Mouse (Mus musculus) liver, postnatal 0 days (tissue): ENCODE results near the gene Ntng1. TPM values are rescaled to one million over a fixed set of nuclear protein-coding genes. Genes with fewer than 3 reads are reported as not detected.

Experiments
- ATAC-seq: fragments of 200-750 bp; cut with Nextera tagmentation; 2 replicates; pipeline ENCODE4 v1.8.0; 2017; ENCODE audit warnings: mild to moderate bottlenecking, moderate library complexity
- DNase-seq: peaks from one replicate; pipeline ENCODE4 v3.0.0-alpha.2; 2016
- H3K27ac ChIP-seq: fragments of 300-500 bp; sonication (generic); 2 replicates; pipeline ENCODE4 v1.5.1; 2014; ENCODE audit warnings: antibody characterized with exemption, moderate library complexity, mild to moderate bottlenecking, low read depth
- H3K27me3 ChIP-seq: fragments of 300-500 bp; sonication (generic); 2 replicates; pipeline ENCODE4 v1.6.1; 2014; ENCODE audit warnings: low read length, control low read depth, mixed read lengths; ENCODE audit not compliant: insufficient read depth
- H3K36me3 ChIP-seq: fragments of 300-500 bp; sonication (generic); replicated peaks from 2 replicates; pipeline ENCODE4 v1.6.1; 2014; ENCODE audit warnings: mild to moderate bottlenecking, control low read depth, low read length, moderate library complexity, mixed read lengths; ENCODE audit not compliant: insufficient read depth
- H3K4me1 ChIP-seq: fragments of 300-500 bp; sonication (generic); 2 replicates; pipeline ENCODE4 v1.6.1; 2014; ENCODE audit warnings: antibody characterized with exemption, mild to moderate bottlenecking, control low read depth; ENCODE audit not compliant: insufficient read depth
- H3K4me2 ChIP-seq: fragments of 300-500 bp; sonication (generic); 2 replicates; pipeline ENCODE4 v1.6.1; 2014; ENCODE audit warnings: low read depth, mild to moderate bottlenecking, low read length, moderate library complexity, mixed read lengths
- H3K4me3 ChIP-seq: fragments of 300-500 bp; sonication (generic); 2 replicates; pipeline ENCODE4 v1.5.1; 2014; ENCODE audit warnings: low read depth, low read length
- H3K9ac ChIP-seq: fragments of 300-500 bp; sonication (generic); replicated peaks from 2 replicates; pipeline ENCODE4 v1.6.1; 2014; ENCODE audit warnings: mild to moderate bottlenecking, moderate library complexity
- H3K9me3 ChIP-seq: fragments of 300-500 bp; sonication (generic); 2 replicates; pipeline ENCODE4 v1.6.1; 2016; ENCODE audit warnings: mild to moderate bottlenecking, control low read depth, low read length, mixed read lengths
- CTCF ChIP-seq: sonication (generic); IDR thresholded peaks from 2 replicates; pipeline ENCODE4 v1.5.1; 2016; ENCODE audit warnings: antibody characterized with exemption, low read depth
- EP300 ChIP-seq: IDR thresholded peaks from 2 replicates; pipeline ENCODE4 v1.6.1; 2016; ENCODE audit warnings: antibody characterized with exemption, low read depth, mild to moderate bottlenecking
- WGBS: fragments of 180-500 bp; shearing (Covaris S2); extraction: QIAGEN DNeasy Blood & Tissue Kit; methylation state at CpG from one replicate; pipeline ENCODE4 v1.1.7; 2014; ENCODE audit not compliant: insufficient replicate concordance; 5-methylcytosine and 5-hydroxymethylcytosine counted together
- polyA plus RNA-seq: library from polyadenylated mRNA; unstranded; fragments of >200 nt; fragmentation: Nextera tagmentation; extraction: Ambion mirVana; gene quantifications from 2 replicates; pipeline ENCODE4 v1.2.1, GENCODE M21; 2015

The Ntng1 gene
- polyA plus RNA-seq, 1 experiment from 2014 or later: not detected

GRCm38 (mm10) chr3:110055915-110056314, 87.9 kb downstream of the Ntng1 start:
- TF ChIP-seq EP300 (no peak), CTCF (no peak)
- H3K27ac ChIP-seq: no peak overlapping the region
- no peaks in the 10 kb centered on the region for H3K9me3 ChIP-seq
- DNase-seq (no peak), ATAC-seq (no peak)
- no peaks in the 10 kb centered on the region for H3K4me1 ChIP-seq
- no peak overlapping the region for H3K4me2 ChIP-seq
- no peaks in the 10 kb centered on the region for H3K27me3 ChIP-seq
- no peak overlapping the region for H3K9ac ChIP-seq
- no peak overlapping the region for H3K4me3 ChIP-seq
- H3K36me3 ChIP-seq: no peaks in the 10 kb centered on the region
- WGBS: 80% methylated on average over 6 of the region's 6 CpGs

GRCm38 (mm10) chr3:110055433-110055832, 88.4 kb downstream of the Ntng1 start:
- Histone ChIP-seq H3K4me3 (no peak overlapping the region), H3K4me1 (no peaks in the 10 kb centered on the region), H3K9me3 (no peaks in the 10 kb centered on the region), H3K36me3 (no peaks in the 10 kb centered on the region), H3K9ac (no peak overlapping the region), H3K27me3 (no peaks in the 10 kb centered on the region), H3K4me2 (no peak overlapping the region), H3K27ac (no peak overlapping the region)
- DNase-seq (no peak), ATAC-seq (no peak)
- WGBS: 80% methylated on average over 6 of the region's 6 CpGs
- no peak for TF ChIP-seq CTCF
- TF ChIP-seq EP300: no peak

- H3K27me3 ChIP-seq: no peaks in the 10 kb centered on the region
- no peaks in the 10 kb centered on the region for H3K36me3 ChIP-seq
- TF ChIP-seq CTCF (no peak), EP300 (no peak)
- no peaks in the 10 kb centered on the region for H3K9me3 ChIP-seq
- no peak overlapping the region for H3K4me3 ChIP-seq
- WGBS: 68% methylated on average over 2 of the region's 2 CpGs
- no peak overlapping the region for H3K9ac ChIP-seq
- no peak overlapping the region for H3K4me2 ChIP-seq
- no peak overlapping the region for H3K27ac ChIP-seq
- ATAC-seq: no peak
- H3K4me1 ChIP-seq: no peaks in the 10 kb centered on the region
- DNase-seq: no peak
These were observed 89.7 kb downstream of the Ntng1 start for GRCm38 (mm10) chr3:110054125-110054524.

GRCm38 (mm10) chr3:110048152-110048551, 95.7 kb downstream of the Ntng1 start:
- TF ChIP-seq CTCF (no peak), EP300 (no peak)
- no peak overlapping the region for H3K9ac ChIP-seq
- DNase-seq (no peak), ATAC-seq (no peak)
- no peaks in the 10 kb centered on the region for H3K9me3 ChIP-seq
- H3K36me3 ChIP-seq: no peaks in the 10 kb centered on the region
- H3K4me2 ChIP-seq: no peak overlapping the region
- WGBS: 70% methylated on average over 6 of the region's 6 CpGs
- H3K4me3 ChIP-seq: no peak overlapping the region
- no peaks in the 10 kb centered on the region for H3K4me1 ChIP-seq
- H3K27ac ChIP-seq: no peak overlapping the region
- H3K27me3 ChIP-seq: no peaks in the 10 kb centered on the region

- ATAC-seq: no peak
- Histone ChIP-seq H3K9ac (no peak overlapping the region), H3K4me1 (no peaks in the 10 kb centered on the region), H3K4me2 (no peak overlapping the region), H3K4me3 (no peak overlapping the region), H3K27ac (no peak overlapping the region), H3K27me3 (no peaks in the 10 kb centered on the region), H3K36me3 (no peaks in the 10 kb centered on the region), H3K9me3 (no peaks in the 10 kb centered on the region)
- DNase-seq: no peak
- no peak for TF ChIP-seq EP300
- no peak for TF ChIP-seq CTCF
- 79% methylated on average over 2 of the region's 2 CpGs for WGBS
These were observed 97.1 kb downstream of the Ntng1 start for GRCm38 (mm10) chr3:110046750-110047149.

GRCm38 (mm10) chr3:110044209-110044608, 99.6 kb downstream of the Ntng1 start:
- H3K9me3 ChIP-seq: no peaks in the 10 kb centered on the region
- H3K36me3 ChIP-seq: no peaks in the 10 kb centered on the region
- DNase-seq (no peak), ATAC-seq (no peak)
- H3K4me1 ChIP-seq: no peaks in the 10 kb centered on the region
- no peak overlapping the region for H3K4me2 ChIP-seq
- H3K27me3 ChIP-seq: no peaks in the 10 kb centered on the region
- TF ChIP-seq CTCF (no peak), EP300 (no peak)
- no peak overlapping the region for H3K9ac ChIP-seq
- 78% methylated on average over 2 of the region's 2 CpGs for WGBS
- no peak overlapping the region for H3K27ac ChIP-seq
- no peak overlapping the region for H3K4me3 ChIP-seq

- Histone ChIP-seq H3K36me3 (no peaks in the 10 kb centered on the region), H3K9ac (no peak overlapping the region), H3K27ac (no peak overlapping the region), H3K4me2 (no peak overlapping the region), H3K27me3 (no peaks in the 10 kb centered on the region), H3K4me3 (no peak overlapping the region), H3K4me1 (no peaks in the 10 kb centered on the region), H3K9me3 (no peaks in the 10 kb centered on the region)
- no peak for ATAC-seq
- no peak for DNase-seq
- TF ChIP-seq CTCF (no peak), EP300 (no peak)
- 68% methylated on average over 1 of the region's 1 CpGs for WGBS
These were observed 100.1 kb downstream of the Ntng1 start for GRCm38 (mm10) chr3:110043641-110044187.
